Mouse (Mus musculus) testis, adult 2 months (tissue): ENCODE data around the gene Pex16.

ENCODE experiments used
- CTCF ChIP-seq: fragments of 200-500 bp; IDR thresholded peaks from 2 replicates; pipeline ENCODE4 v1.5.1; 2012; ENCODE audit warnings: low read depth, mild to moderate bottlenecking, inconsistent platforms, low read length, moderate library complexity; ENCODE audit not compliant: control insufficient read depth, insufficient read depth, insufficient replicate concordance
- POLR2A ChIP-seq: fragments of 200-500 bp; IDR thresholded peaks from 2 replicates; pipeline ENCODE4 v1.6.1; 2012; ENCODE audit warnings: low read depth, mild to moderate bottlenecking, inconsistent platforms, low read length, moderate library complexity; ENCODE audit not compliant: control insufficient read depth

- no peak for TF ChIP-seq POLR2A
- no peak for TF ChIP-seq CTCF
Observed at GRCm38 (mm10) chr2:92381901-92382588, 7.6 kb downstream of the Pex16 start, which contains the start of gene 1700029I15Rik.
